Mouse (Mus musculus) ES-E14 (cell line): ENCODE measurements around the gene Il20rb.

Experiments
- CHD2 ChIP-seq: IDR thresholded peaks from 2 replicates; pipeline ENCODE4 v1.6.1; 2014; ENCODE audit warnings: mild to moderate bottlenecking, low read depth, low read length, inconsistent platforms
- HCFC1 ChIP-seq: IDR thresholded peaks from 2 replicates; pipeline ENCODE4 v1.6.1; 2012; ENCODE audit warnings: low read length, inconsistent platforms, borderline replicate concordance; ENCODE audit not compliant: insufficient read depth
- MAFK ChIP-seq: IDR thresholded peaks from 2 replicates; pipeline ENCODE4 v1.6.1; 2014; ENCODE audit warnings: mild to moderate bottlenecking, low read depth, low read length, inconsistent platforms; ENCODE audit not compliant: insufficient read depth
- ZC3H11A ChIP-seq: IDR thresholded peaks from 2 replicates; pipeline ENCODE4 v1.6.1; 2012; ENCODE audit warnings: low read depth, mild to moderate bottlenecking, inconsistent platforms, low read length, borderline replicate concordance
- ZNF384 ChIP-seq: IDR thresholded peaks from 2 replicates; pipeline ENCODE4 v1.6.1; 2012; ENCODE audit warnings: low read depth, low read length, inconsistent platforms

DNA sequence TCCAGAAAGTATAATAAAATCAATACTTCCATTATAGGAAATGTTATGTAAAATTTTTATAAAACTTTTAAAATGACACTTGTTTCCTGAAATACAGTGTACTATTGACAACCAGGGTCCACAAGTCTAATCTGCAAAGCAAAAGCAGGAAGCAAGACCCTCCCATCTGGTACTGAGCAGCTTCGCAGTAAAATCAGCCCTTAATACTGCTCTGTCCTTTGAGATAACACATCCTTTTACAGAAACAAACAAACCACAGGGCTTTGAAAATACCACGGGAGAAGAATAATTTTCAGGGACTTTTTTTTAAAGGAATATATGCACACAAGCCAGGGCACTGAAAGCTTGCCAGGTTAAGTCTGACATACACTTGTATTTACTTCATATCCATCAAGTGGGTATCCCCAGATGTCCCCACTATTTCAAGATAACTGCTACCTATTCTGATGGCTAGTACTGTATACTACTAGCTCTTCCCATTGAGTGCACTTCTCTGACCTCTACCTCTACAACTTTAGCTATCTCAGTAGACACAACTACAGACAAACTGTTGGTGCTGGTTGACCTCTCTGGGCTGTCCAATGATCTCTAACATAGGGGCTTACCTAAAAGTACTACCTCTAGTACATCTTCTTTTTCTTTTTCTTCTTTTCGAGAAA lies 46.4 kb upstream of the Il20rb start:
- no peak for TF ChIP-seq ZNF384
- no peak for TF ChIP-seq HCFC1
- TF ChIP-seq CHD2: no peak
- no peak for TF ChIP-seq ZC3H11A
- TF ChIP-seq MAFK: no peak
